Mouse (Mus musculus) olfactory bulb, adult 2 months (tissue): Measurements from ENCODE around the gene Mboat1.

ENCODE experiments used
- CTCF ChIP-seq: fragments of 200-500 bp; IDR thresholded peaks from 2 replicates; pipeline ENCODE4 v1.5.1; 2012; ENCODE audit warnings: low read depth, mild to moderate bottlenecking, low read length, moderate library complexity; ENCODE audit not compliant: insufficient read depth
- POLR2A ChIP-seq: fragments of 200-500 bp; IDR thresholded peaks from 2 replicates; pipeline ENCODE4 v1.6.1; 2012; ENCODE audit warnings: mild to moderate bottlenecking, low read depth, low read length, moderate library complexity; ENCODE audit not compliant: insufficient read depth

DNA sequence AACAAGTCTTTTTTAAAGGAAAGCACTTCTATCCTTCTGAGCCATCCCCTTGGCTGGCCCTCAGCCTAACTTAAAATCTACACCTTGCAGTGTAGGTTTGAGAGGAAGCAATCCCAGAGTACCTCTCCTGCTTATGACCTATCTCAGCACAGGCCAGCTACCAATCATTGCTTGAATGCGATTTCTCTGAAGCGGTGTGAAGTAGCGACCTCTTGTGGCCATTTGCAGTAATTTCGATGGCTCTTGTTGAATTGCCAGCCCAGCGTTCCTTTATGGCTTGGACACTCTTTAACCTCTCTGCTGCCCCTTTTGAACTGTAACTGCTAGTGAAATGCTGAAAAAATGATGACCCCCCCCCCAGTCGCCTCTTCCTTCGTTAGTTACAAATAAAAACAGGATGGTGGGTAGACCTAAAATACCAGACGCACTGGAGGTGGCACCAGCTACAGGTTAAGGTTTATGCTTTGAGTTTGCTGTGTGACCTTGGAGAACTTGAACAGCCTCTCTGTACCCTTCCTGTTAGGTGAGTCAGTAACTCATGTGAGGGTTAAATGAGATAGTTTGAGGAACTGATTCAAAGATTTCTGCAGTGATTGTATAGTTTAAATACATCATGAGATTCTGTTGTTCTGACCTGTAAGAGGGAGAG is 123.7 kb downstream of the Mboat1 start:
- TF ChIP-seq CTCF (no peak), POLR2A (no peak)
